Mouse (Mus musculus): ENCODE measurements around the gene Pamr1. TPM values are rescaled to one million over a fixed set of nuclear protein-coding genes. Genes with fewer than 3 reads are reported as not detected.
A peak's percentile ranks its signal among the peaks of the same experiment; 100 is the strongest.

The Pamr1 gene
- total RNA-seq (2021): 1 to 10 TPM; 7.4 to 8.3 TPM

GRCm38 (mm10) chr2:102549611-102550266 lies at the start of gene Pamr1:
TSS of gene Pamr1 (plus strand) at chr2:102550012.
- DNase-seq: peak in 1 of 2 experiments; percentile 7

- DNase-seq: no peak
Observed at GRCm38 (mm10) chr2:102507633-102508032, 42.2 kb upstream of the Pamr1 start.

GRCm38 (mm10) chr2:102508154-102508553 lies 41.7 kb upstream of the Pamr1 start:
- DNase-seq: peak; percentile 3 to 8

- DNase-seq: no peak
Observed at GRCm38 (mm10) chr2:102519956-102520355, 29.9 kb upstream of the Pamr1 start.

GRCm38 (mm10) chr2:102527563-102527962 lies 22.2 kb upstream of the Pamr1 start:
- DNase-seq: no peak

- DNase-seq: no peak
Observed at GRCm38 (mm10) chr2:102533437-102533836, 16.4 kb upstream of the Pamr1 start.

GRCm38 (mm10) chr2:102536766-102537165 lies 13.0 kb upstream of the Pamr1 start:
- DNase-seq: no peak

- no peak for DNase-seq
Observed at GRCm38 (mm10) chr2:102540438-102541230, 9.2 kb upstream of the Pamr1 start.

GRCm38 (mm10) chr2:102541404-102542125 lies 8.2 kb upstream of the Pamr1 start:
- DNase-seq: peak in 1 of 2 experiments; percentile 21

- DNase-seq: no peak
Observed at GRCm38 (mm10) chr2:102543961-102544719, 5.7 kb upstream of the Pamr1 start.

GRCm38 (mm10) chr2:102550910-102551582 lies 1.2 kb downstream of the Pamr1 start:
- no peak for DNase-seq

GRCm38 (mm10) chr2:102551594-102551993 lies 1.8 kb downstream of the Pamr1 start:
- DNase-seq: no peak

GRCm38 (mm10) chr2:102552095-102552537 lies 2.3 kb downstream of the Pamr1 start:
- no peak for DNase-seq

GRCm38 (mm10) chr2:102557085-102557484 lies 7.3 kb downstream of the Pamr1 start:
- no peak for DNase-seq

GRCm38 (mm10) chr2:102558965-102559364 lies 9.2 kb downstream of the Pamr1 start:
- DNase-seq: no peak

GRCm38 (mm10) chr2:102563848-102564247 lies 14.0 kb downstream of the Pamr1 start:
- no peak for DNase-seq

GRCm38 (mm10) chr2:102579248-102579647 lies 29.4 kb downstream of the Pamr1 start:
- DNase-seq: no peak

GRCm38 (mm10) chr2:102589977-102590376 lies 40.2 kb downstream of the Pamr1 start:
- DNase-seq: peak in 1 of 2 experiments; percentile 39

- DNase-seq: no peak
Observed at GRCm38 (mm10) chr2:102594535-102594934, 44.7 kb downstream of the Pamr1 start.

GRCm38 (mm10) chr2:102595395-102596130 lies 45.8 kb downstream of the Pamr1 start:
- DNase-seq: no peak

All from layer of hippocampus, postnatal 36 days (tissue).